23 mouse cellular contexts compared by ENCODE assay signal in genomic region chr8:109142495-109143158, GRCm38 (mm10).
DNase-seq lines count a peak whose midpoint lies in the region; ATAC-seq and TF ChIP-seq lines count a peak whose summit lies in the region.
"Had no signal": no experiment of that assay in that cellular context is flagged by ENCODE, and none has a peak within 500 bp of the region (broad histone marks: within the 10 kb centered on the region; RNA-seq: fewer than 3 reads in every experiment).

No protein-coding gene starts in this region.

- no peak overlapping the region for H3K4me3 ChIP-seq in C2C12 (ENCODE audit: insufficient read depth, poor library complexity, severe bottlenecking)
- H3K4me3 ChIP-seq in kidney, embryonic 16.5 days (ENCODE audit: low read length) = no peak overlapping the region
- H3K4me3 ChIP-seq in midbrain, embryonic 16.5 days (ENCODE audit: low read depth, low read length) = no peak overlapping the region
- no peak overlapping the region for H3K4me3 ChIP-seq in midbrain, embryonic 15.5 days
- H3K4me3 ChIP-seq: forebrain, embryonic 13.5 days; heart, adult 2 months; heart, embryonic 10.5 days; hindbrain, embryonic 12.5 days; hindbrain, embryonic 15.5 days had no signal

- H3K4me2 ChIP-seq in kidney, embryonic 16.5 days (replicated peaks; ENCODE audit: low read depth, low read length) = no peak overlapping the region
- H3K4me2 ChIP-seq in midbrain, embryonic 16.5 days (ENCODE audit: low read length) = no peak overlapping the region
- H3K4me2 ChIP-seq in midbrain, embryonic 15.5 days = no peak overlapping the region
- H3K4me2 ChIP-seq: forebrain, embryonic 13.5 days; hindbrain, embryonic 12.5 days; hindbrain, embryonic 15.5 days had no signal

- H3K4me1 ChIP-seq in kidney, embryonic 16.5 days (ENCODE audit: insufficient read depth, low read length) = no peaks in the 10 kb centered on the region
- H3K4me1 ChIP-seq in midbrain, embryonic 16.5 days (ENCODE audit: control insufficient read depth, insufficient read depth, low read length) = no peaks in the 10 kb centered on the region
- no peaks in the 10 kb centered on the region for H3K4me1 ChIP-seq in midbrain, embryonic 15.5 days
- H3K4me1 ChIP-seq: forebrain, embryonic 13.5 days; heart, embryonic 10.5 days; hindbrain, embryonic 12.5 days; hindbrain, embryonic 15.5 days had no signal

- ATAC-seq in kidney, embryonic 16.5 days (ENCODE audit: low FRiP score, low TSS enrichment) = no peak
- no peak for ATAC-seq in midbrain, embryonic 16.5 days
- ATAC-seq in midbrain, embryonic 15.5 days (replicated peaks) = no peak
- ATAC-seq: activated CD4-positive, CD25-positive, alpha-beta regulatory T cell, adult 4 months; CD4-positive, CD25-positive, alpha-beta regulatory T cell, adult 4 months; forebrain, embryonic 13.5 days; forebrain, embryonic 16.5 days; intestine, postnatal 0 days had no signal

- no peaks in the 10 kb centered on the region for H3K27me3 ChIP-seq in C2C12 (ENCODE audit: control insufficient read depth, insufficient read depth, insufficient read length)
- no peaks in the 10 kb centered on the region for H3K27me3 ChIP-seq in kidney, embryonic 16.5 days (ENCODE audit: insufficient read depth, low read length)
- no peaks in the 10 kb centered on the region for H3K27me3 ChIP-seq in midbrain, embryonic 16.5 days (ENCODE audit: control insufficient read depth, insufficient read depth, low read depth, low read length)
- H3K27me3 ChIP-seq in midbrain, embryonic 15.5 days (replicated peaks) = no peaks in the 10 kb centered on the region
- H3K27me3 ChIP-seq: forebrain, embryonic 13.5 days; hindbrain, embryonic 12.5 days; hindbrain, embryonic 15.5 days had no signal

- 87% methylated on average over 8 of the region's 8 CpGs for WGBS in kidney, embryonic 16.5 days
- WGBS in midbrain, embryonic 16.5 days = 88% methylated on average over 8 of the region's 8 CpGs
- 87% methylated on average over 8 of the region's 8 CpGs for WGBS in midbrain, embryonic 15.5 days

- no peaks in the 10 kb centered on the region for H3K79me2 ChIP-seq in C2C12 (ENCODE audit: control insufficient read depth, insufficient read depth)

- no peaks in the 10 kb centered on the region for H3K79me3 ChIP-seq in C2C12 (ENCODE audit: low read depth)

- TF ChIP-seq CTCF in C2C12 (IDR thresholded peaks at IDR 0.05; ENCODE audit: control insufficient read depth, insufficient read depth, insufficient read length) = no peak

- H3K9ac ChIP-seq in kidney, embryonic 16.5 days (replicated peaks; ENCODE audit: low read length) = no peak overlapping the region
- H3K9ac ChIP-seq in midbrain, embryonic 16.5 days (ENCODE audit: low read depth, low read length) = no peak overlapping the region
- H3K9ac ChIP-seq in midbrain, embryonic 15.5 days = no peak overlapping the region
- H3K9ac ChIP-seq: forebrain, embryonic 13.5 days; hindbrain, embryonic 12.5 days; hindbrain, embryonic 15.5 days had no signal

- H3K36me3 ChIP-seq in C2C12 (ENCODE audit: control insufficient read depth, insufficient read depth) = no peaks in the 10 kb centered on the region
- no peaks in the 10 kb centered on the region for H3K36me3 ChIP-seq in kidney, embryonic 16.5 days (ENCODE audit: insufficient read depth, low read length)
- H3K36me3 ChIP-seq in midbrain, embryonic 16.5 days (ENCODE audit: control insufficient read depth, insufficient read depth, low read length) = no peaks in the 10 kb centered on the region
- H3K36me3 ChIP-seq in midbrain, embryonic 15.5 days (replicated peaks) = no peaks in the 10 kb centered on the region
- H3K36me3 ChIP-seq: heart, embryonic 10.5 days; hindbrain, embryonic 12.5 days; hindbrain, embryonic 15.5 days had no signal

- no peak overlapping the region for H3K27ac ChIP-seq in kidney, embryonic 16.5 days (ENCODE audit: low read length)
- no peak overlapping the region for H3K27ac ChIP-seq in midbrain, embryonic 16.5 days (ENCODE audit: low read length)
- H3K27ac ChIP-seq in midbrain, embryonic 15.5 days = no peak overlapping the region
- H3K27ac ChIP-seq: forebrain, embryonic 13.5 days; heart, adult 2 months; heart, embryonic 10.5 days; hindbrain, embryonic 12.5 days; hindbrain, embryonic 15.5 days had no signal

- H3ac ChIP-seq in C2C12 (ENCODE audit: control insufficient read depth, insufficient read length, low read depth) = no peak overlapping the region

- no peaks in the 10 kb centered on the region for H3K9me3 ChIP-seq in kidney, embryonic 16.5 days (ENCODE audit: low read length)
- H3K9me3 ChIP-seq in midbrain, embryonic 16.5 days (replicated peaks; ENCODE audit: control insufficient read depth, low read length, poor library complexity, severe bottlenecking) = no peaks in the 10 kb centered on the region
- H3K9me3 ChIP-seq in midbrain, embryonic 15.5 days = no peaks in the 10 kb centered on the region
- H3K9me3 ChIP-seq: forebrain, embryonic 13.5 days; heart, embryonic 10.5 days; hindbrain, embryonic 12.5 days; hindbrain, embryonic 15.5 days had no signal

- DNase-seq in NIH3T3 (ENCODE audit: low read depth) = peak; percentile 66
- peak; percentile 26 for DNase-seq in fibroblast of lung, adult 2 months (ENCODE audit: low read depth)
- DNase-seq: adrenal gland, postnatal 10 days; adrenal gland, postnatal 36 days; B cell, adult 2 months; cerebellum, adult 18-20 months; cerebellum, adult 9-10 months; cerebellum, postnatal 14 days; gastrocnemius, postnatal 10 days; gastrocnemius, postnatal 36 days; heart, adult 2 months had no signal

TF ChIP-seq in C2C12, 6 proteins besides CTCF, POLR2A, EP300 and RAD21:
- peak; percentile 35 for TF ChIP-seq FOSL1 (IDR thresholded peaks at IDR 0.05; ENCODE audit: insufficient read depth, low read length, poor library complexity, severe bottlenecking)
- no peak for TF ChIP-seq MYOG (IDR thresholded peaks at IDR 0.05; ENCODE audit: control insufficient read depth, extremely low read depth, insufficient read length)
- no peak for TF ChIP-seq USF1 (IDR thresholded peaks at IDR 0.05; ENCODE audit: low read depth)
- TF ChIP-seq MAX (IDR thresholded peaks at IDR 0.05) = peak; percentile 53
- no peak for TF ChIP-seq MYOD1 (IDR thresholded peaks at IDR 0.05; ENCODE audit: control insufficient read depth, insufficient read length, low read depth)
